Mouse (Mus musculus) cerebellum, adult 2 months (tissue): ENCODE measurements around the gene Nckap5. TPM values are rescaled to one million over a fixed set of nuclear protein-coding genes. Genes with fewer than 3 reads are reported as not detected.

Experiments
- DNase-seq, 2 experiments: peaks; one replicate each; pipeline ENCODE4 v3.0.0; 2021
- H3K27ac ChIP-seq: fragments of 200-500 bp; 2 replicates; pipeline ENCODE4 v1.5.1; 2012; ENCODE audit warnings: low read length, control low read depth, inconsistent platforms; ENCODE audit not compliant: insufficient read depth
- H3K27me3 ChIP-seq: fragments of 200-500 bp; 2 replicates; pipeline ENCODE4 v1.6.1; 2012; ENCODE audit warnings: inconsistent platforms, mild to moderate bottlenecking, low read length, moderate library complexity; ENCODE audit not compliant: control insufficient read depth, insufficient read depth
- H3K4me1 ChIP-seq: fragments of 200-500 bp; 2 replicates; pipeline ENCODE4 v1.6.1; 2011; ENCODE audit warnings: low read length; ENCODE audit not compliant: control insufficient read depth, insufficient read depth
- H3K4me3 ChIP-seq: fragments of 200-500 bp; replicated peaks from 2 replicates; pipeline ENCODE3; 2011; ENCODE audit warnings: mild to moderate bottlenecking, low read depth, low read length, control low read depth; ENCODE audit not compliant: insufficient read depth
- CTCF ChIP-seq: fragments of 200-500 bp; IDR thresholded peaks from 2 replicates; pipeline ENCODE4 v1.5.1; 2011; ENCODE audit warnings: low read depth, mild to moderate bottlenecking, control low read depth, low read length, moderate library complexity, borderline replicate concordance; ENCODE audit not compliant: insufficient read depth
- POLR2A ChIP-seq: fragments of 200-500 bp; IDR thresholded peaks from 2 replicates; pipeline ENCODE4 v1.6.1; 2011; ENCODE audit warnings: low read length, control low read depth, borderline replicate concordance; ENCODE audit not compliant: insufficient read depth
- WGBS: fragments of 180-500 bp; shearing (Covaris S2); methylation state at CpG from one replicate; pipeline ENCODE4 v1.1.7; 2018; 5-methylcytosine and 5-hydroxymethylcytosine counted together
- polyA plus RNA-seq: library from polyadenylated mRNA; depleted of rRNA; stranded (reverse); fragments of >200 nt; gene quantifications from 2 replicates; pipeline ENCODE4 v1.2.3, GENCODE M21; 2012

The Nckap5 gene
- polyA plus RNA-seq, 1 experiment: 2.1 TPM

- DNase-seq: no peak
- Histone ChIP-seq H3K4me1 (no peaks in the 10 kb centered on the region), H3K4me3 (no peak overlapping the region), H3K27me3 (no peaks in the 10 kb centered on the region; the same call in 1 of the 2 replicates), H3K27ac (no peak overlapping the region)
- TF ChIP-seq POLR2A (no peak), CTCF (no peak)
- 60% methylated on average over 9 of the region's 9 CpGs for WGBS
These were observed 937.4 kb downstream of the Nckap5 start for GRCm38 (mm10) chr1:125893158-125893557.

GRCm38 (mm10) chr1:125870056-125870455 lies 960.5 kb downstream of the Nckap5 start:
- Histone ChIP-seq H3K27ac (no peak overlapping the region), H3K4me1 (no peaks in the 10 kb centered on the region), H3K4me3 (no peak overlapping the region), H3K27me3 (no peaks in the 10 kb centered on the region)
- 35% methylated on average over 7 of the region's 7 CpGs for WGBS
- no peak for DNase-seq
- TF ChIP-seq CTCF (no peak), POLR2A (no peak)
